Mouse (Mus musculus): ENCODE measurements around the gene Zswim8.

GRCm38 (mm10) chr14:20674064-20674833, 33.1 kb upstream of the Zswim8 start, which contains the start of gene Sec24c:
- no peak for TF ChIP-seq GATA1 (IDR thresholded peaks at IDR 0.05; ENCODE audit: borderline replicate concordance, low read length)
- TF ChIP-seq FLI1 (IDR thresholded peaks at IDR 0.05; ENCODE audit: low read length) = peak; percentile 89

Data from megakaryocyte, embryonic 14.5 days (primary cell).